ENCODE assay signal across 10 mouse cellular contexts in the genomic region with DNA sequence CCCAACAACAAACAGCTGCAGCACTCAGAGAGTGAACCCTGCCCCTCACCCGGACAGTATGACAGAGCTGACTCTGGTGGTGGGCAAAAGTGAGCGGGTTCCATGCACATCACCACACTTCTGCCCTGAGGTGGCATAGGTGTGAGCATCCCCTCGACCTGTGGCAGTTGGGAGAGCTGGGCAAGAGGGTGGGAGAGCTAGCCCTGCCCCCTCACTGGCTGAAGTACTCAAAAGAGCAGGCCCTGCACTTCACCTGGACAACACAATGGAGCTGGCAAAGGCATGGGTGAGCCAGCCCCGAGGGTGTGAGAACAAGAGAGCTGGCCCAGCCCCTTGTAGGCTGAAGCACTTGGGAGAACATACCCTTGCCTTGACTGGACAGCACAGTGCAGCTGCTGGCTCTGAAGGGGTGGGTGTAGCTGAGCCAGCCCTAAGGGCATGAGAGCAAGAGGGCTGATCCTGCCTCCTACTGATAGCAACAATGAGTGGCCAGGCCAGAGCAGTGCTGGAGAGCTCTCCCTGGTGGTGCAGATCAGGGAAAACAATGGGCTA.
DNase-seq lines count a peak whose midpoint lies in the region; ATAC-seq and TF ChIP-seq lines count a peak whose summit lies in the region.
"Had no signal": no experiment of that assay in that cellular context is flagged by ENCODE, and none has a peak within 500 bp of the region (broad histone marks: within the 10 kb centered on the region; RNA-seq: fewer than 3 reads in every experiment).

No protein-coding gene starts in this region.

- H3K27me3 ChIP-seq in forebrain, embryonic 11.5 days (ENCODE audit: control insufficient read depth, insufficient read depth, low read length), result no peaks in the 10 kb centered on the region
- no peaks in the 10 kb centered on the region for H3K27me3 ChIP-seq in midbrain, embryonic 15.5 days (replicated peaks)
- H3K27me3 ChIP-seq: stomach, embryonic 15.5 days had no signal

- H3K36me3 ChIP-seq in forebrain, embryonic 11.5 days (ENCODE audit: control insufficient read depth, insufficient read depth, low read length), result no peaks in the 10 kb centered on the region
- H3K36me3 ChIP-seq in midbrain, embryonic 15.5 days (replicated peaks), result no peaks in the 10 kb centered on the region
- H3K36me3 ChIP-seq: stomach, embryonic 15.5 days had no signal

- H3K4me3 ChIP-seq in left cerebral cortex, adult 2 months, result no peak overlapping the region
- no peak overlapping the region for H3K4me3 ChIP-seq in forebrain, embryonic 11.5 days (ENCODE audit: low read depth, low read length)
- no peak overlapping the region for H3K4me3 ChIP-seq in midbrain, embryonic 15.5 days
- H3K4me3 ChIP-seq: stomach, embryonic 15.5 days had no signal

- H3K9me3 ChIP-seq in forebrain, embryonic 11.5 days (ENCODE audit: control insufficient read depth, low read length), result no peaks in the 10 kb centered on the region
- H3K9me3 ChIP-seq in midbrain, embryonic 15.5 days, result no peaks in the 10 kb centered on the region
- H3K9me3 ChIP-seq: stomach, embryonic 15.5 days had no signal

- no peak for DNase-seq in left cerebral cortex, adult 2 months (ENCODE audit: extremely low spot score in 1 of 2, low spot score in 2 of 2)
- DNase-seq in left cerebral cortex, adult 9 months (ENCODE audit: low spot score in 2 of 2), result no peak
- peak; percentile 43 for DNase-seq in brain, adult 2 months (ENCODE audit: low read depth, low spot score)
- DNase-seq in forebrain, embryonic 11.5 days (ENCODE audit: low spot score), result no peak
- DNase-seq in adrenal gland, adult 18-20 months (ENCODE audit: low spot score in 2 of 2), result no peak
- DNase-seq in kidney, postnatal 4 days, result no peak
- no peak for DNase-seq in natural killer cell, adult 2 months (ENCODE audit: low spot score in 2 of 2)
- DNase-seq: adrenal gland, postnatal 10 days had no signal

- H3K4me1 ChIP-seq in forebrain, embryonic 11.5 days (replicated peaks; ENCODE audit: control insufficient read depth, insufficient read depth, low read length), result no peaks in the 10 kb centered on the region
- H3K4me1 ChIP-seq in midbrain, embryonic 15.5 days, result no peaks in the 10 kb centered on the region
- H3K4me1 ChIP-seq: stomach, embryonic 15.5 days had no signal

- no peak overlapping the region for H3K27ac ChIP-seq in left cerebral cortex, adult 2 months
- H3K27ac ChIP-seq in forebrain, embryonic 11.5 days (ENCODE audit: low read depth, low read length), result no peak overlapping the region
- no peak overlapping the region for H3K27ac ChIP-seq in midbrain, embryonic 15.5 days
- H3K27ac ChIP-seq: stomach, embryonic 15.5 days had no signal

- peak; percentile 60 for ATAC-seq in forebrain, embryonic 11.5 days (replicated peaks; ENCODE audit: low FRiP score)
- peak; percentile 63 for ATAC-seq in midbrain, embryonic 15.5 days (replicated peaks)

- intact Hi-C loops in left cerebral cortex, adult 2 months (cut with DNase I), result no loop called here

- TF ChIP-seq CTCF in left cerebral cortex, adult 2 months (IDR thresholded peaks at IDR 0.05), result peak; percentile 11

- no peak overlapping the region for H3K4me2 ChIP-seq in forebrain, embryonic 11.5 days (ENCODE audit: low read depth, low read length, severe bottlenecking)
- no peak overlapping the region for H3K4me2 ChIP-seq in midbrain, embryonic 15.5 days
- H3K4me2 ChIP-seq: stomach, embryonic 15.5 days had no signal

- WGBS in forebrain, embryonic 11.5 days, result 59% methylated on average over 4 of the region's 4 CpGs
- 52% methylated on average over 4 of the region's 4 CpGs for WGBS in midbrain, embryonic 15.5 days

- no peak overlapping the region for H3K9ac ChIP-seq in forebrain, embryonic 11.5 days (ENCODE audit: low read length)
- H3K9ac ChIP-seq in midbrain, embryonic 15.5 days, result no peak overlapping the region
- H3K9ac ChIP-seq: stomach, embryonic 15.5 days had no signal
